Mouse (Mus musculus) lung, embryonic 14.5 days (tissue): Measurements from ENCODE around the gene 3110009E18Rik. TPM values are rescaled to one million over a fixed set of nuclear protein-coding genes. Genes with fewer than 3 reads are reported as not detected.
"Not testable (repeated sequence)": the region's sequence is repeated elsewhere in the genome, so short reads cannot be mapped to it uniquely, and the experiment has no call there.

ENCODE experiments used
- ATAC-seq: fragments of 200-750 bp; cut with Nextera tagmentation; 2 replicates; pipeline ENCODE4 v1.8.0; 2017; ENCODE audit warnings: mild to moderate bottlenecking, moderate TSS enrichment, moderate library complexity; ENCODE audit not compliant: insufficient read depth
- DNase-seq: peaks from one replicate; pipeline ENCODE4 v3.0.0-alpha.2; 2015
- H3K27ac ChIP-seq: fragments of 300-500 bp; sonication (generic); 2 replicates; pipeline ENCODE4 v1.5.1; 2014; ENCODE audit warnings: low read depth, mild to moderate bottlenecking, moderate library complexity
- H3K27me3 ChIP-seq: fragments of 300-500 bp; sonication (generic); 2 replicates; pipeline ENCODE4 v1.6.1; 2014; ENCODE audit warnings: low read length, control low read depth; ENCODE audit not compliant: insufficient read depth
- H3K36me3 ChIP-seq: fragments of 300-500 bp; sonication (generic); 2 replicates; pipeline ENCODE4 v1.6.1; 2014; ENCODE audit warnings: control low read depth; ENCODE audit not compliant: insufficient read depth
- H3K4me1 ChIP-seq: fragments of 300-500 bp; sonication (generic); 2 replicates; pipeline ENCODE4 v1.6.1; 2014; ENCODE audit warnings: antibody characterized with exemption, control low read depth; ENCODE audit not compliant: insufficient read depth
- H3K4me2 ChIP-seq: fragments of 300-500 bp; sonication (generic); 2 replicates; pipeline ENCODE4 v1.6.1; 2014; ENCODE audit warnings: mild to moderate bottlenecking
- H3K4me3 ChIP-seq: fragments of 300-500 bp; sonication (generic); 2 replicates; pipeline ENCODE4 v1.5.1; 2014; ENCODE audit warnings: low read depth, low read length
- H3K9ac ChIP-seq: fragments of 300-500 bp; sonication (generic); 2 replicates; pipeline ENCODE4 v1.6.1; 2014
- H3K9me3 ChIP-seq: fragments of 300-500 bp; sonication (generic); 2 replicates; pipeline ENCODE4 v1.6.1; 2016; ENCODE audit warnings: low read depth, low read length, control low read depth
- CTCF ChIP-seq: IDR thresholded peaks from 2 replicates; pipeline ENCODE4 v1.5.1; 2016; ENCODE audit warnings: antibody characterized with exemption, low read depth
- WGBS: fragments of 180-500 bp; shearing (Covaris S2); extraction: QIAGEN DNeasy Blood & Tissue Kit; methylation state at CpG from one replicate; pipeline ENCODE4 v1.1.7; 2014; 5-methylcytosine and 5-hydroxymethylcytosine counted together
- polyA plus RNA-seq: library from polyadenylated mRNA; unstranded; fragments of >200 nt; fragmentation: Nextera tagmentation; extraction: Ambion mirVana; gene quantifications from 2 replicates; pipeline ENCODE4 v1.2.1, GENCODE M21; 2014

3110009E18Rik gene
- polyA plus RNA-seq, 1 experiment from 2014 or later, result 17.2 TPM

DNA sequence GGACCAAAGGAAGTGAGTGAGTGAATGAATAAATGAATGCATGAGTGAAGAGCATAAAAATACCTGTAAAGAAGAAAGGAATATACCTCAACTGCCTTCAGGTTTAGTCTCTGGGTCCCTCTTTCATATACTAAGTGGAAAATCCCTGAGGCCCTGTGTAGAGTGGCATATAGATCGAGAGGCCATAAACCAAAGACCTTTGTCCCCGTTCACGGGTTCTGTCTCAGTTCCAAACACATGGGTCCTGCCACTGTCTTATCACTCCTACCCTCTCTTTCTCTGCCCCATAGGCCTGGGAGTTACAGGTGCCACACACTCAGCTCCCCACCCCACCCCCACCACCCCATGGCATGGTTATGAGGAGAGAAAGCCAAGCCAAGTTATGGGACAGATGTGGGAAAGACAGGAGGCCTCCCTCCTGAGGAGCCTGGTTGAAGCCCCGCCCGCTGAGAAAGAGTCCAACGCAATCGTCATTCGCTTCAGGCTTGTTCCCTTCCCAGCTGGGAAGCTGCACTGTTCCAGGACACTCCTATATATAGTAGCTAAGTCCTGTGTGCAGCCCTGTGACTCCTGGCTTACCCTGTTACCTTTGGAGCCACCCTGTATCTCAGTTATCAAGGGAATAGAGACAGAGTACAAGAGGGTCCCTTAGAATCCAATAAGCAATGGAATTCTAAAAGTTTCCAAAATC lies 30.0 kb upstream of the 3110009E18Rik start:
- Histone ChIP-seq H3K4me2 (no peak overlapping the region), H3K4me1 (no peaks in the 10 kb centered on the region), H3K9me3 (no peaks in the 10 kb centered on the region), H3K4me3 (no peak overlapping the region), H3K9ac (no peak overlapping the region), H3K27ac (no peak overlapping the region), H3K27me3 (no peaks in the 10 kb centered on the region), H3K36me3 (no peaks in the 10 kb centered on the region)
- no peak for TF ChIP-seq CTCF
- 74% methylated on average over 8 of the region's 8 CpGs for WGBS
- no peak for ATAC-seq
- no peak for DNase-seq

DNA sequence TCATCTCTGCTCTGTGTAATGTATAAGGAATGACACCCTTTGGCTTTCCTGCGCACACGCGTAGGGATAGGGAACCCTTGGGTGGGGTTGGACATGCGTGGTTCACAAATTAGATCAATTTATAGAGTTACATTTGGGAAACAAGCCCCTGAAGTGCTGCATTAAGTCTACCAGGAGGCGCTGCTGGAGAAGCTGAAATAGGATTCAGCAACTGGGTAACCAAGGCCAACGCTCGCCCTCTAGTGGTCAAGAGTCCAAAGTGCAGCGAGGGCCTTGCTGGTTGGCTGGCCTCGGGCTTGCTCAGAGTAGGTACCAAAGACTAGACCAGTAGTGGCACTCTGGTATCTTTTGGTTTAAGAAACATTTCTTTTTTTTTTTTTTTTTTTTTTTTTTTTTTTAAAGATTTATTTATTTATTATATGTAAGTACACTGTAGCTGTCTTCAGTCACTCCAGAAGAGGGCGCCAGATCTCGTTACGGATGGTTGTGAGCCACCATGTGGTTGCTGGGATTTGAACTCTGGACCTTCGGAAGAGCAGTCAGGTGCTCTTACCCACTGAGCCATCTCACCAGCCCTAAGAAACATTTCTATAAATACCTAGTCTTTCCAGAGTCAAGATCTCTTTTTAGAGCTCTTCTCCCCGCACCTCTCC lies 27.4 kb upstream of the 3110009E18Rik start:
- DNase-seq, result peak; percentile 95
- WGBS, result 57% methylated on average over 11 of the region's 14 CpGs

DNA sequence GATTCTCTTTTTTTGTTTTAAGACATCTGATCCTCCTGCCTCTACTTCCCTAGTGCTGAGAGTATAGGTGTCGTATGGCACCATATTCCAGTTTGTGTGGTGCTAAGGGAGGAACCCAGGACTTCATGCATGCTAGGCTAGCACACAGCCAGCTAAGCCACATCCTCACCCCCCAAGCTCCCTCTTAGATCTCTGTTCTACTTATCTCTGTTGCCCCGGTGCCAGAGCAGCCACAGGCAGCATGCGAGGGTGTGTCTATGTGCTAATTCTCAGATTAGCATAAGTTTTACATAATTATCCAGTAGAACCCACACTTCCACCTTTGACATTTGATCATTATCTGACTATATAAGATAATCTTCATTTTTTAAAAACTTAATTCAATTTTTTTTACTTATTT lies 26.1 kb upstream of the 3110009E18Rik start:
- H3K4me2 ChIP-seq, result no peak overlapping the region
- H3K9ac ChIP-seq, result no peak overlapping the region
- no peaks in the 10 kb centered on the region for H3K9me3 ChIP-seq
- no peak for TF ChIP-seq CTCF
- no peak for DNase-seq
- no peak overlapping the region for H3K4me3 ChIP-seq
- H3K36me3 ChIP-seq, result no peaks in the 10 kb centered on the region
- WGBS, result 62% methylated on average over 3 of the region's 3 CpGs
- ATAC-seq, result no peak
- H3K4me1 ChIP-seq, result no peaks in the 10 kb centered on the region
- no peaks in the 10 kb centered on the region for H3K27me3 ChIP-seq
- no peak overlapping the region for H3K27ac ChIP-seq

More for the DNA sequence above, 27.4 kb upstream of the 3110009E18Rik start:
- H3K9ac ChIP-seq, H3K27ac ChIP-seq, H3K4me1 ChIP-seq, H3K9me3 ChIP-seq, H3K27me3 ChIP-seq, H3K4me3 ChIP-seq, H3K4me2 ChIP-seq, H3K36me3 ChIP-seq: not testable (repeated sequence)
- ATAC-seq, result peak; percentile 63
- peak; percentile 93 for TF ChIP-seq CTCF

DNA sequence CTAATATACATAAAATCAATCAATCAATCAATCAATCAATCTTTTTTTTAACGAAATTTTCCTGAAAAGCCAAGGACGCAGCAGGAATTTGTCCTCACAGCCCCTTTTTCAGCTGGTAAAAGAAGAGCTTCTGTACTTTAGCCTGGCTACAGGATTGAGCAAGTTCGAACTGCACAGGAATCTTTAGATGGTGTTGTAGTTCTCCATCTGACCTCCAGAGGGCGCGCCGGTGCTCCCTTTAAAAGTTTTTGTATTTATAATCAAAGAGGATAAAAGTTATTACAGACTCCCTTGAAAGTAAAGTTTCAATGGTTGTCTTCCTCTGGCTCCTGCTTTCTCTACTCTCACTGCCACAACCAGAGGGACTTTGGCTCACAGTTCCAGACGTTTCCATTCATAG lies 22.7 kb upstream of the 3110009E18Rik start:
- Histone ChIP-seq H3K4me2 (no peak overlapping the region), H3K4me1 (no peaks in the 10 kb centered on the region), H3K27me3 (no peaks in the 10 kb centered on the region), H3K9me3 (no peaks in the 10 kb centered on the region), H3K9ac (no peak overlapping the region), H3K36me3 (no peaks in the 10 kb centered on the region), H3K27ac (no peak overlapping the region), H3K4me3 (no peak overlapping the region)
- DNase-seq, result peak; percentile 88
- TF ChIP-seq CTCF, result peak; percentile 81
- ATAC-seq, result no peak
- 12% methylated on average over 7 of the region's 7 CpGs for WGBS

DNA sequence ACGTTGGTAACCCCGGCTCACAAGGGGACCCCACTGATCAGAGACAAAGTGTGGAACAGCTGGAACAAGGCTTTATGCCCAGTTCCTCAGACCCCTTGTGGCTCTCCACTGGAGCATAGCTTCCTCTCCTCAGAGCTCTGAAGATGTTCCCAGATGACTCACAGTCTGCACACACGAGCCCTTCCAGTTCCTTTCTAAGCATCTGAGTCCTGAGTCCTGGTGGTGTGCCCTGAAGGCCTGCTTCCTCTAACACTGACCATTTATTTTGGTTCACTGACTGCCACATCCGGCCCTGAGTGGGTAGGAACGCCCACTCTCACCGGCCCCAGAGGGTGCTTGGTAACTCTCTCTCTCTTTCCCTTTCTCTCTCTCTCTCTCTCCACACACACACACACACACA lies 21.5 kb upstream of the 3110009E18Rik start:
- DNase-seq (peak; percentile 36), ATAC-seq (peak; percentile 58; the same call in 1 of the 2 replicates)
- no peaks in the 10 kb centered on the region for H3K27me3 ChIP-seq
- no peaks in the 10 kb centered on the region for H3K9me3 ChIP-seq
- WGBS, result 57% methylated on average over 6 of the region's 6 CpGs
- no peak overlapping the region for H3K9ac ChIP-seq
- no peak overlapping the region for H3K4me3 ChIP-seq
- no peak overlapping the region for H3K27ac ChIP-seq
- H3K36me3 ChIP-seq, result no peaks in the 10 kb centered on the region
- H3K4me1 ChIP-seq, result no peaks in the 10 kb centered on the region
- no peak for TF ChIP-seq CTCF
- no peak overlapping the region for H3K4me2 ChIP-seq

DNA sequence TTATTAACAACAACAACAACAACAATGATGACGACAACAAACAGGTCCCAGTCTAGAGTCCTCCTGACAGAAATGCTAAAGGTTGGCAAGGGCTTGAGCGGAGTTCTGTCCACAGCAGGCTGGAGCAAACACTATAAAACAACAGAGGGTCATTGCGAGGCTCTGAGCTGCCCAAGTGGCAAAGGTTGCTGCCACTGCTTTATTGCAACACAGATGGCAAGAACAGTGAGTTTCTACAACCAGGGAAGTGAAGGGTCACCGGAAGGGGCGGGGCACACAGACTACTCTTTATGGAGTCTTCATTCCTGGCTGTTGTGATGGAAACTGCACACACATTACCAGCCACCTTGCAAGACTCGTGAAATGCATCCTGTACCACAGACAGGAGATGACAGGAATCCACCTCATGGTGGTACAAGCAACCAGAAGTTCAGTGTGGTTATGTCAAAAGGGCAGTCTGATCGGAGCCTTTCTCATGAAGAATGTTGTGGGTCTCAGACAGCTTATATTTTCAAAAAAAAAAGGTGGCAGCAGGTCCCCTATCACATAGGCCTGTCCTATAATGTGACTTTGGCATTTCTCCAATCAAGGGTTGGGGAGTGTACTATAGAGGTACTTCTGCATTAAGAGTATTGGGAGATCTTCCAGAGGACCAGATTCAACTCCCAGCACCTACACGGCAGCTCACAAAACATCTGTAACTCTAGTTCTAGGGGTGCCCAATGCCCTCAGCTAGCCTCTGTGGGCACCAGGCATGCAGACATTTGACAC lies 20.3 kb upstream of the 3110009E18Rik start:
- Histone ChIP-seq H3K36me3 (no peaks in the 10 kb centered on the region), H3K4me1 (no peaks in the 10 kb centered on the region), H3K9me3 (no peaks in the 10 kb centered on the region), H3K27me3 (no peaks in the 10 kb centered on the region), H3K4me2 (no peak overlapping the region), H3K9ac (no peak overlapping the region), H3K4me3 (no peak overlapping the region), H3K27ac (no peak overlapping the region)
- WGBS, result 79% methylated on average over 8 of the region's 8 CpGs
- no peak for ATAC-seq
- DNase-seq, result no peak
- no peak for TF ChIP-seq CTCF

DNA sequence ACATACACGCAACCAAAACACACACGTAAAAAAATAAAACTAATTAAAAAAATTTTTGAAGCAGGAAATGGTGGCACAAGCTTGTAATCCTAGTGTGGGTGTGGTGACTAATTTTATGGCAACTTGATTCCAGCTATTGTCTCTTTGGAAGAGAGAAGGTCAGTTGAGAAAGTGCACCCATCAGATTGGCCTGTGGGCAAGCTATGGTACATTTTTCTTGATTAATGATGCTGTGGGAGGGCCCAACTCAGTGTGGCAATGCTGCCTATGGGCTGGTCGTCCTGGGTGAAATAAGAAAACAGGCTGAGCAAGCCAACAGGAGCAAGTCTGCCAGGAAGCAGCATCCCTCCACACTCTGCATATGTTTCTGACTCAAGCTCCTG lies 19.8 kb upstream of the 3110009E18Rik start:
- TF ChIP-seq CTCF, result no peak
- no peak overlapping the region for H3K9ac ChIP-seq
- ATAC-seq (no peak), DNase-seq (no peak)
- H3K9me3 ChIP-seq, result no peaks in the 10 kb centered on the region
- H3K36me3 ChIP-seq, result no peaks in the 10 kb centered on the region
- 81% methylated on average over 3 of the region's 3 CpGs for WGBS
- H3K27ac ChIP-seq, result no peak overlapping the region
- no peaks in the 10 kb centered on the region for H3K4me1 ChIP-seq
- H3K4me2 ChIP-seq, result no peak overlapping the region
- no peaks in the 10 kb centered on the region for H3K27me3 ChIP-seq
- no peak overlapping the region for H3K4me3 ChIP-seq
